Mouse (Mus musculus): Measurements from ENCODE around the gene Sntb2. TPM values are rescaled to one million over a fixed set of nuclear protein-coding genes. Genes with fewer than 3 reads are reported as not detected.
A peak's percentile ranks its signal among the peaks of the same experiment; 100 is the strongest.
"Not testable (repeated sequence)": the region's sequence is repeated elsewhere in the genome, so short reads cannot be mapped to it uniquely, and the experiment has no call there.

The Sntb2 gene
- polyA plus RNA-seq, 1 experiment from 2014 or later, result 1.3 TPM

GRCm38 (mm10) chr8:106974754-106975153 lies 39.2 kb downstream of the Sntb2 start:
- H3K4me2 ChIP-seq, result no peak overlapping the region
- ATAC-seq (ENCODE audit: insufficient read depth), result no peak

GRCm38 (mm10) chr8:106975764-106976163 lies 40.2 kb downstream of the Sntb2 start:
- H3K36me3 ChIP-seq (replicated peaks), result no peaks in the 10 kb centered on the region
- no peak overlapping the region for H3K27ac ChIP-seq (replicated peaks)
- H3K9ac ChIP-seq, result no peak overlapping the region
- H3K4me3 ChIP-seq (replicated peaks), result no peak overlapping the region
- no peaks in the 10 kb centered on the region for H3K9me3 ChIP-seq (replicated peaks)
- no peak for ATAC-seq (ENCODE audit: insufficient read depth)
- 0 out of 2 replicates have a peak, but pooled peaks cover 2% of the 10 kb centered on the region for H3K4me1 ChIP-seq (replicated peaks)
- no peak overlapping the region for H3K4me2 ChIP-seq
- no peaks in the 10 kb centered on the region for H3K27me3 ChIP-seq
- WGBS (ENCODE audit: insufficient replicate concordance), result 60% methylated on average over 2 of the region's 2 CpGs

More at GRCm38 (mm10) chr8:106974754-106975153, 39.2 kb downstream of the Sntb2 start:
- Histone ChIP-seq H3K9me3 (replicated peaks) (no peaks in the 10 kb centered on the region), H3K9ac (no peak overlapping the region), H3K4me1 (replicated peaks) (0 out of 2 replicates have a peak, but pooled peaks cover 2% of the 10 kb centered on the region), H3K27me3 (no peaks in the 10 kb centered on the region), H3K27ac (replicated peaks) (no peak overlapping the region), H3K4me3 (replicated peaks) (no peak overlapping the region), H3K36me3 (replicated peaks) (no peaks in the 10 kb centered on the region)
- 69% methylated on average over 7 of the region's 7 CpGs for WGBS (ENCODE audit: insufficient replicate concordance)

GRCm38 (mm10) chr8:106976436-106976835 lies 40.9 kb downstream of the Sntb2 start:
- Histone ChIP-seq H3K4me2 (no peak overlapping the region), H3K27ac (replicated peaks) (no peak overlapping the region), H3K4me1 (replicated peaks) (0 out of 2 replicates have a peak, but pooled peaks cover 2% of the 10 kb centered on the region), H3K9me3 (replicated peaks) (no peaks in the 10 kb centered on the region), H3K27me3 (no peaks in the 10 kb centered on the region), H3K9ac (no peak overlapping the region), H3K36me3 (replicated peaks) (no peaks in the 10 kb centered on the region), H3K4me3 (replicated peaks) (no peak overlapping the region)
- 73% methylated on average over 4 of the region's 4 CpGs for WGBS (ENCODE audit: insufficient replicate concordance)
- no peak for ATAC-seq (ENCODE audit: insufficient read depth)

GRCm38 (mm10) chr8:106978755-106979251 lies 43.3 kb downstream of the Sntb2 start:
- Histone ChIP-seq H3K27me3 (no peaks in the 10 kb centered on the region), H3K9me3 (replicated peaks) (no peaks in the 10 kb centered on the region), H3K4me1 (replicated peaks) (no peaks in the 10 kb centered on the region), H3K4me2 (no peak overlapping the region), H3K36me3 (replicated peaks) (no peaks in the 10 kb centered on the region), H3K9ac (no peak overlapping the region), H3K27ac (replicated peaks) (no peak overlapping the region), H3K4me3 (replicated peaks) (no peak overlapping the region)
- ATAC-seq (ENCODE audit: insufficient read depth), result no peak
- 55% methylated on average over 2 of the region's 2 CpGs for WGBS (ENCODE audit: insufficient replicate concordance)

- Histone ChIP-seq H3K27me3 (no peaks in the 10 kb centered on the region), H3K4me1 (replicated peaks) (no peaks in the 10 kb centered on the region), H3K4me3 (replicated peaks) (no peak overlapping the region), H3K4me2 (no peak overlapping the region), H3K9me3 (replicated peaks) (no peaks in the 10 kb centered on the region), H3K36me3 (replicated peaks) (no peaks in the 10 kb centered on the region), H3K27ac (replicated peaks) (no peak overlapping the region), H3K9ac (no peak overlapping the region)
- 72% methylated on average over 9 of the region's 9 CpGs for WGBS (ENCODE audit: insufficient replicate concordance)
- no peak for ATAC-seq (ENCODE audit: insufficient read depth)
Observed at GRCm38 (mm10) chr8:106985404-106985821, 49.9 kb downstream of the Sntb2 start.

GRCm38 (mm10) chr8:106985951-106986350 lies 50.4 kb downstream of the Sntb2 start:
- no peaks in the 10 kb centered on the region for H3K27me3 ChIP-seq
- no peak overlapping the region for H3K4me3 ChIP-seq (replicated peaks)
- no peak overlapping the region for H3K27ac ChIP-seq (replicated peaks)
- H3K36me3 ChIP-seq (replicated peaks), result no peaks in the 10 kb centered on the region
- H3K9ac ChIP-seq, result no peak overlapping the region
- H3K4me1 ChIP-seq (replicated peaks), result no peaks in the 10 kb centered on the region
- no peak for ATAC-seq (ENCODE audit: insufficient read depth)
- no peak overlapping the region for H3K4me2 ChIP-seq
- H3K9me3 ChIP-seq (replicated peaks), result no peaks in the 10 kb centered on the region

- Histone ChIP-seq H3K9me3 (replicated peaks) (no peaks in the 10 kb centered on the region), H3K27ac (replicated peaks) (no peak overlapping the region), H3K4me3 (replicated peaks) (no peak overlapping the region), H3K4me1 (replicated peaks) (no peaks in the 10 kb centered on the region), H3K27me3 (no peaks in the 10 kb centered on the region), H3K9ac (no peak overlapping the region), H3K36me3 (replicated peaks) (no peaks in the 10 kb centered on the region), H3K4me2 (no peak overlapping the region)
- ATAC-seq (ENCODE audit: insufficient read depth), result no peak
Observed at GRCm38 (mm10) chr8:106987557-106987956, 52.0 kb downstream of the Sntb2 start.

GRCm38 (mm10) chr8:106991393-106991792 lies 55.8 kb downstream of the Sntb2 start:
- Histone ChIP-seq H3K4me2 (no peak overlapping the region), H3K4me1 (replicated peaks) (no peaks in the 10 kb centered on the region), H3K27ac (replicated peaks) (no peak overlapping the region), H3K9ac (no peak overlapping the region), H3K4me3 (replicated peaks) (no peak overlapping the region), H3K36me3 (replicated peaks) (no peaks in the 10 kb centered on the region), H3K27me3 (no peaks in the 10 kb centered on the region), H3K9me3 (replicated peaks) (no peaks in the 10 kb centered on the region)
- WGBS (ENCODE audit: insufficient replicate concordance), result 68% methylated on average over 7 of the region's 7 CpGs
- ATAC-seq (ENCODE audit: insufficient read depth), result no peak

GRCm38 (mm10) chr8:106996339-106996738 lies 60.8 kb downstream of the Sntb2 start:
- H3K9me3 ChIP-seq (replicated peaks); H3K27ac ChIP-seq (replicated peaks); H3K9ac ChIP-seq; ATAC-seq (ENCODE audit: insufficient read depth); H3K27me3 ChIP-seq; H3K36me3 ChIP-seq (replicated peaks); H3K4me2 ChIP-seq; H3K4me1 ChIP-seq (replicated peaks); H3K4me3 ChIP-seq (replicated peaks): not testable (repeated sequence)
- 63% methylated on average over 4 of the region's 4 CpGs for WGBS (ENCODE audit: insufficient replicate concordance)

- Histone ChIP-seq H3K9ac (no peak overlapping the region), H3K4me1 (replicated peaks) (0 out of 2 replicates have a peak, but pooled peaks cover 1% of the 10 kb centered on the region), H3K9me3 (replicated peaks) (no peaks in the 10 kb centered on the region), H3K27me3 (no peaks in the 10 kb centered on the region), H3K27ac (replicated peaks) (no peak overlapping the region), H3K4me3 (replicated peaks) (no peak overlapping the region), H3K36me3 (replicated peaks) (no peaks in the 10 kb centered on the region), H3K4me2 (no peak overlapping the region)
- 65% methylated on average over 4 of the region's 4 CpGs for WGBS (ENCODE audit: insufficient replicate concordance)
- no peak for ATAC-seq (ENCODE audit: insufficient read depth)
Observed at GRCm38 (mm10) chr8:106997416-106997815, 61.9 kb downstream of the Sntb2 start.

GRCm38 (mm10) chr8:106999068-106999467 lies 63.5 kb downstream of the Sntb2 start:
- 0 out of 2 replicates have a peak, but pooled peaks cover 8% of the 10 kb centered on the region for H3K4me1 ChIP-seq (replicated peaks)
- H3K9ac ChIP-seq, result no peak overlapping the region
- no peaks in the 10 kb centered on the region for H3K9me3 ChIP-seq (replicated peaks)
- no peak overlapping the region for H3K4me2 ChIP-seq
- H3K36me3 ChIP-seq (replicated peaks), result no peaks in the 10 kb centered on the region
- no peak overlapping the region for H3K4me3 ChIP-seq (replicated peaks)
- no peak overlapping the region for H3K27ac ChIP-seq (replicated peaks)
- ATAC-seq (ENCODE audit: insufficient read depth), result no peak
- WGBS (ENCODE audit: insufficient replicate concordance), result 70% methylated on average over 1 of the region's 1 CpGs
- no peaks in the 10 kb centered on the region for H3K27me3 ChIP-seq

GRCm38 (mm10) chr8:107002532-107002931 lies 67.0 kb downstream of the Sntb2 start:
- WGBS (ENCODE audit: insufficient replicate concordance), result 26% methylated on average over 5 of the region's 5 CpGs
- H3K4me3 ChIP-seq (replicated peaks), result no peak overlapping the region

More at GRCm38 (mm10) chr8:107002532-107002931, 67.0 kb downstream of the Sntb2 start:
- H3K36me3 ChIP-seq (replicated peaks), result no peaks in the 10 kb centered on the region
- 0 out of 2 replicates have a peak, but pooled peaks cover 8% of the 10 kb centered on the region for H3K4me1 ChIP-seq (replicated peaks)
- no peaks in the 10 kb centered on the region for H3K9me3 ChIP-seq (replicated peaks)
- H3K27me3 ChIP-seq, result no peaks in the 10 kb centered on the region
- ATAC-seq (ENCODE audit: insufficient read depth), result peak; percentile 37; the same call in 1 of the 2 replicates
- H3K9ac ChIP-seq, result no peak overlapping the region
- H3K4me2 ChIP-seq, result no peak overlapping the region
- no peak overlapping the region for H3K27ac ChIP-seq (replicated peaks)

All from liver, embryonic 15.5 days (tissue).